Mouse (Mus musculus) small intestine, adult 2 months (tissue): ENCODE data around the gene Zcchc9. TPM values are rescaled to one million over a fixed set of nuclear protein-coding genes. Genes with fewer than 3 reads are reported as not detected.
"Not testable (repeated sequence)": the region's sequence is repeated elsewhere in the genome, so short reads cannot be mapped to it uniquely, and the experiment has no call there.

Experiments used
- H3K27ac ChIP-seq: fragments of 200-500 bp; 2 replicates; pipeline ENCODE4 v1.5.1; 2012; ENCODE audit warnings: low read depth, low read length, control low read depth, inconsistent platforms; ENCODE audit not compliant: insufficient read depth
- H3K27me3 ChIP-seq: fragments of 200-500 bp; 2 replicates; pipeline ENCODE4 v1.6.1; 2012; ENCODE audit warnings: mild to moderate bottlenecking, moderate library complexity, low read length, inconsistent platforms; ENCODE audit not compliant: control insufficient read depth, insufficient read depth
- H3K36me3 ChIP-seq: fragments of 200-500 bp; 2 replicates; pipeline ENCODE4 v1.6.1; 2012; ENCODE audit warnings: mild to moderate bottlenecking, low read length, control low read depth, inconsistent platforms; ENCODE audit not compliant: control insufficient read depth, insufficient read depth
- H3K4me1 ChIP-seq: fragments of 200-500 bp; 2 replicates; pipeline ENCODE4 v1.6.1; 2012; ENCODE audit warnings: low read length, inconsistent platforms, mixed read lengths; ENCODE audit not compliant: control insufficient read depth, insufficient read depth, insufficient read length
- H3K4me3 ChIP-seq: fragments of 200-500 bp; 2 replicates; pipeline ENCODE4 v1.5.1; 2012; ENCODE audit warnings: low read depth, mild to moderate bottlenecking, control low read depth, inconsistent platforms, low read length, moderate library complexity
- CTCF ChIP-seq: fragments of 200-500 bp; IDR thresholded peaks from 2 replicates; pipeline ENCODE4 v1.5.1; 2012; ENCODE audit warnings: low read depth, mild to moderate bottlenecking, control low read depth, inconsistent platforms, low read length, moderate library complexity, mixed read lengths; ENCODE audit not compliant: insufficient replicate concordance, insufficient read length; ENCODE audit errors: extremely low read depth
- POLR2A ChIP-seq: fragments of 200-500 bp; IDR thresholded peaks from 2 replicates; pipeline ENCODE4 v1.6.1; 2012; ENCODE audit warnings: low read depth, mild to moderate bottlenecking, control low read depth, inconsistent platforms, low read length, moderate library complexity
- WGBS: fragments of 180-500 bp; shearing (Covaris S2); methylation state at CpG from one replicate; pipeline ENCODE4 v1.1.7; 2018; 5-methylcytosine and 5-hydroxymethylcytosine counted together
- polyA plus RNA-seq: library from polyadenylated mRNA; depleted of rRNA; stranded (reverse); fragments of >200 nt; gene quantifications from 2 replicates; pipeline ENCODE4 v1.2.3, GENCODE M21; 2012

Zcchc9 gene
- polyA plus RNA-seq, 1 experiment: 12.9 TPM

- Histone ChIP-seq H3K27me3 (no peaks in the 10 kb centered on the region), H3K4me3 (no peak overlapping the region), H3K36me3 (peaks cover 10% of the 10 kb centered on the region), H3K4me1 (no peaks in the 10 kb centered on the region), H3K27ac (no peak overlapping the region)
- no peak for TF ChIP-seq CTCF
- no peak for TF ChIP-seq POLR2A
- WGBS: 28% methylated on average over 1 of the region's 1 CpGs
These were observed 15.5 kb downstream of the Zcchc9 start for GRCm38 (mm10) chr13:91792035-91792434.

GRCm38 (mm10) chr13:91779892-91780291, 27.6 kb downstream of the Zcchc9 start:
- no peaks in the 10 kb centered on the region for H3K4me1 ChIP-seq
- no peak overlapping the region for H3K27ac ChIP-seq
- H3K27me3 ChIP-seq: no peaks in the 10 kb centered on the region
- no peak overlapping the region for H3K4me3 ChIP-seq
- no peaks in the 10 kb centered on the region; the same call in 1 of the 2 replicates for H3K36me3 ChIP-seq
- no peak for TF ChIP-seq POLR2A
- TF ChIP-seq CTCF: no peak

GRCm38 (mm10) chr13:91778092-91778491, 29.4 kb downstream of the Zcchc9 start:
- 95% methylated on average over 5 of the region's 5 CpGs for WGBS
- H3K36me3 ChIP-seq: no peaks in the 10 kb centered on the region; the same call in 1 of the 2 replicates
- TF ChIP-seq CTCF (no peak), POLR2A (no peak)
- H3K4me3 ChIP-seq: no peak overlapping the region
- no peak overlapping the region for H3K27ac ChIP-seq
- no peaks in the 10 kb centered on the region for H3K27me3 ChIP-seq
- no peaks in the 10 kb centered on the region for H3K4me1 ChIP-seq

- Histone ChIP-seq H3K27me3 (no peaks in the 10 kb centered on the region), H3K27ac (no peak overlapping the region), H3K4me3 (no peak overlapping the region), H3K36me3 (no peaks in the 10 kb centered on the region), H3K4me1 (peaks cover 4% of the 10 kb centered on the region)
- 59% methylated on average over 9 of the region's 9 CpGs for WGBS
- TF ChIP-seq CTCF: no peak
- no peak for TF ChIP-seq POLR2A
These were observed 38.5 kb downstream of the Zcchc9 start for GRCm38 (mm10) chr13:91768683-91769651.

- Histone ChIP-seq H3K36me3 (peaks cover under 1% of the 10 kb centered on the region; the same call in 1 of the 2 replicates), H3K27me3 (no peaks in the 10 kb centered on the region), H3K4me3 (no peak overlapping the region), H3K4me1 (peaks cover 12% of the 10 kb centered on the region), H3K27ac (0 out of 2 replicates have a peak overlapping the region, but pooled peaks have one; percentile 10)
- 54% methylated on average over 4 of the region's 4 CpGs for WGBS
- TF ChIP-seq CTCF (no peak), POLR2A (no peak)
These were observed 41.9 kb downstream of the Zcchc9 start for GRCm38 (mm10) chr13:91765627-91766026.

GRCm38 (mm10) chr13:91763654-91764053, 43.9 kb downstream of the Zcchc9 start:
- not testable (repeated sequence) for H3K36me3 ChIP-seq, H3K27me3 ChIP-seq, H3K27ac ChIP-seq, H3K4me3 ChIP-seq
- WGBS: 78% methylated on average over 3 of the region's 3 CpGs
- peaks cover 13% of the 10 kb centered on the region for H3K4me1 ChIP-seq

- Histone ChIP-seq H3K4me3 (no peak overlapping the region), H3K36me3 (peaks cover 6% of the 10 kb centered on the region; the same call in 1 of the 2 replicates), H3K27ac (peak overlapping the region; percentile 82), H3K27me3 (no peaks in the 10 kb centered on the region), H3K4me1 (peaks cover 14% of the 10 kb centered on the region)
- no peak for TF ChIP-seq POLR2A
- no peak for TF ChIP-seq CTCF
- 74% methylated on average over 6 of the region's 6 CpGs for WGBS
These were observed 45.7 kb downstream of the Zcchc9 start for GRCm38 (mm10) chr13:91761654-91762445.
